Mouse (Mus musculus): Measurements from ENCODE around the gene Dhdh.
A peak's percentile ranks its signal among the peaks of the same experiment; 100 is the strongest.
"Not testable (repeated sequence)": the region's sequence is repeated elsewhere in the genome, so short reads cannot be mapped to it uniquely, and the experiment has no call there.

The Dhdh gene

GRCm38 (mm10) chr7:45488293-45489204, at the start of gene Dhdh:
TSS of gene Dhdh (minus strand) at chr7:45488805.
- no peak for DNase-seq (ENCODE audit: low spot score in 2 of 2)

GRCm38 (mm10) chr7:45537602-45538001, 49.0 kb upstream of the Dhdh start:
- DNase-seq (ENCODE audit: low spot score in 2 of 2) = no peak

GRCm38 (mm10) chr7:45535676-45536075, 47.1 kb upstream of the Dhdh start:
- no peak for DNase-seq (ENCODE audit: low spot score in 2 of 2)

- DNase-seq (ENCODE audit: low spot score in 2 of 2) = no peak
These were observed 42.0 kb upstream of the Dhdh start for GRCm38 (mm10) chr7:45530643-45531042.

- no peak for DNase-seq (ENCODE audit: low spot score in 2 of 2)
These were observed 40.9 kb upstream of the Dhdh start for GRCm38 (mm10) chr7:45529461-45529860.

GRCm38 (mm10) chr7:45527169-45527568, 38.6 kb upstream of the Dhdh start:
- DNase-seq (ENCODE audit: low spot score in 2 of 2) = not testable (repeated sequence)

GRCm38 (mm10) chr7:45526474-45527120, 38.0 kb upstream of the Dhdh start:
- no peak for DNase-seq (ENCODE audit: low spot score in 2 of 2)

GRCm38 (mm10) chr7:45525809-45526473, 37.3 kb upstream of the Dhdh start, which contains the start of the genes Ppp1r15a and Plekha4:
TSS of gene Ppp1r15a (minus strand) at chr7:45526268.
TSS of gene Plekha4 (plus strand) at chr7:45526330.
- peak; percentile 87 to 94 for DNase-seq (ENCODE audit: low spot score in 2 of 2)

GRCm38 (mm10) chr7:45524841-45525621, 36.4 kb upstream of the Dhdh start:
- DNase-seq (ENCODE audit: low spot score in 2 of 2) = no peak

- DNase-seq (ENCODE audit: low spot score in 2 of 2) = no peak
These were observed 35.1 kb upstream of the Dhdh start for GRCm38 (mm10) chr7:45523678-45524170.

- no peak for DNase-seq (ENCODE audit: low spot score in 2 of 2)
These were observed 34.5 kb upstream of the Dhdh start for GRCm38 (mm10) chr7:45522957-45523676.

- no peak for DNase-seq (ENCODE audit: low spot score in 2 of 2)
These were observed 33.7 kb upstream of the Dhdh start for GRCm38 (mm10) chr7:45522194-45522752.

GRCm38 (mm10) chr7:45521728-45522184, 33.2 kb upstream of the Dhdh start:
- DNase-seq (ENCODE audit: low spot score in 2 of 2) = peak; percentile 87 to 92

- no peak for DNase-seq (ENCODE audit: low spot score in 2 of 2)
These were observed 32.0 kb upstream of the Dhdh start for GRCm38 (mm10) chr7:45520605-45521004.

- DNase-seq (ENCODE audit: low spot score in 2 of 2) = no peak
These were observed 30.9 kb upstream of the Dhdh start for GRCm38 (mm10) chr7:45519345-45520120.

GRCm38 (mm10) chr7:45518618-45519017, 30.0 kb upstream of the Dhdh start:
- DNase-seq (ENCODE audit: low spot score in 2 of 2) = no peak

- not testable (repeated sequence) for DNase-seq (ENCODE audit: low spot score in 2 of 2)
These were observed 28.2 kb upstream of the Dhdh start for GRCm38 (mm10) chr7:45516846-45517245.

- DNase-seq (ENCODE audit: low spot score in 2 of 2) = no peak
These were observed 26.8 kb upstream of the Dhdh start for GRCm38 (mm10) chr7:45515436-45515835.

GRCm38 (mm10) chr7:45514411-45514810, 25.8 kb upstream of the Dhdh start:
- no peak for DNase-seq (ENCODE audit: low spot score in 2 of 2)
